Mouse (Mus musculus): ENCODE results near the gene Slc8b1.

- TF ChIP-seq ZC3H11A (IDR thresholded peaks at IDR 0.05; ENCODE audit: borderline replicate concordance, low read depth, low read length), result no peak
- no peak for TF ChIP-seq HCFC1 (IDR thresholded peaks at IDR 0.05; ENCODE audit: borderline replicate concordance, insufficient read depth, low read length)
Measured at GRCm38 (mm10) chr5:120468336-120468735, 42.6 kb upstream of the Slc8b1 start.
